ENCODE assay signal across 13 mouse cellular contexts in the genomic region with DNA sequence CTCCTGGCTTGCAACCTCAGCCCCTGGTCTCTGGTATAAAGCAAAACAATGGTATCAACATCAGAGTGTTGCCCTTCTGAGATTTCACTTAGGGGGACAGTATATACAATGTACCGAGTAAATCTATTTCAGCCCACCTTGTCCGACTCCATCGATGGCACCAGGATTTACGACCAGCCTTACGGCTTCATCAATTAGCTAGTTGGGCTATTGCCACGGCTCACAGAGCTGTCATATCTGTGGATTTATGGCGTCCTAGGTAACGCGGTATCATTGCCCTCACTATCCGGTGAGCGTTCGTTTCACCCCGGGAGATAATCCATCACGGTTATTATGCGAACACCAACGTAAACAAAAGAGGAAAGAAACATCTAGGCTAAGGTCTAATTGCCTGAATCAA.
"Had no signal": no experiment of that assay in that cellular context is flagged by ENCODE, and none has a peak within 500 bp of the region (broad histone marks: within the 10 kb centered on the region; RNA-seq: fewer than 3 reads in every experiment).

No protein-coding gene starts in this region.

- H3K4me3 ChIP-seq: limb, embryonic 15.5 days; liver, embryonic 12.5 days; midbrain, embryonic 10.5 days; myocyte had no signal

- DNase-seq: kidney, adult 8-10 months; kidney, postnatal 14 days; layer of hippocampus, postnatal 36 days; lung, embryonic 14.5 days; lung, postnatal 10 days; lung, postnatal 4 days; thymus, postnatal 14 days had no signal

- H3K27ac ChIP-seq: limb, embryonic 15.5 days; liver, embryonic 12.5 days; midbrain, embryonic 10.5 days; stomach, postnatal 0 days had no signal

- H3K36me3 ChIP-seq: liver, embryonic 12.5 days; midbrain, embryonic 10.5 days had no signal

- H3K9ac ChIP-seq: limb, embryonic 15.5 days; liver, embryonic 12.5 days; lung, embryonic 14.5 days had no signal

- H3K4me1 ChIP-seq: liver, embryonic 12.5 days had no signal

- H3K4me2 ChIP-seq: limb, embryonic 15.5 days; liver, embryonic 12.5 days; lung, embryonic 14.5 days had no signal

- ATAC-seq: intestine, postnatal 0 days; liver, embryonic 12.5 days had no signal

- H3K27me3 ChIP-seq: limb, embryonic 15.5 days; liver, embryonic 12.5 days had no signal

- H3K9me3 ChIP-seq: limb, embryonic 15.5 days; liver, embryonic 12.5 days; midbrain, embryonic 10.5 days had no signal
